Mouse (Mus musculus): Measurements from ENCODE around the gene Brd7.

The Brd7 gene

DNA sequence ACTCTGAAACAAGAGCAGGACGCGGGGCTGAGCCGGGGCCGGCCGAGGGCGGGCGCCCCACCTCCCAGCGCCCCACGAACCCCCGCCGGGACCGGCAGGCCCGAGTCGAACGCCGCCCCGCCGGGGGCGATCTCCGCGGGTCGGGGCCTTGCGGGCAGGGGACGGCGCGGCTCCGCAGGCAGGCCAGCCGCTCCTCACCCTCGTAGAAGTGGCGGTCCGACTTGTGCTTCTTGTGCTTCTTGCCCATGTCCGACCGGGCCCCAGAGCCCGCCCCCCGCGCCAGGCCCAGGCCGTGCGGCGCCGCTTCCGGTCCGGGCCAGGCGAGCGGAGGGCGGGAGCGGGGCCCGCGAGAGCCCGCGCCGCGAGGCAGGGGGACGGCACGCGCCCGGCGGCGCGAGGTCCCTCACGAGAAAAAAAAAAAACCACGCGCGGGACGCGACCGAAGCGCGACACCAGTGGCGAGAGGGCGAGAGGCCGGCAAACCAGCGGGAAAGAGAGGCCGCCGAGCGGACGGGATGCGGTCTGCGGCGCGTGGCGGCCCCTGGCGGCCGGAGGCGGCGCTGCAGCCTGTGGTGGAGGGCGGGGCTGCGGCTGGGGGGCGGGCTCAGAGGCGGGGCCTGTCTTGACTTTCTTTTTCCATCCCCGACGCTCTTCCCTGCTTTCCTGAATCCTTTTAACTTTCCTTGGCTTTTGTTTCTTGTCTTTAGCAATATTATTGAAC, at the start of gene Brd7:
Gene Brd7 (minus strand): TSS at position 487 of the 721 bp plus-strand sequence.
- peak; percentile 67 for DNase-seq (ENCODE audit: low read depth, low spot score)

DNA sequence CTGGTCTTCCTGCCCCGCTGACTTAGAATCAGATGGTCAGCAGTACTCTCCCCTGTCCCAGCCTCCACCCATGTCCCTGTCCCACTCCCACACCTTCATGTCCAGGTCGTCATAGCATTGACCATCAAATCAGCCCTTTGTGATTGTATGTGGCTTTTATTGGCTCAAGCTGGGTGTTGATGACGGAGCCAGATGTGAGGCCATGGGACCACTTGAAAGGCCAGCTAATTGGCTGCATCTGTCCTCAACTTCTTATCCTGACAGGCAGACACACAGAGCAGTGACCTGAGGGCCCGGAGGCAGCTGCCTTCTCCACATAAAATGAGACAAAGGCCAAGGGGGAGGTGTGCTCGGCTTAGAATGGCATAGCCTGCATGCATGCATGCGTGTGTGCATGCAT, 49.5 kb upstream of the Brd7 start:
- DNase-seq (ENCODE audit: low read depth, low spot score) = no peak

DNA sequence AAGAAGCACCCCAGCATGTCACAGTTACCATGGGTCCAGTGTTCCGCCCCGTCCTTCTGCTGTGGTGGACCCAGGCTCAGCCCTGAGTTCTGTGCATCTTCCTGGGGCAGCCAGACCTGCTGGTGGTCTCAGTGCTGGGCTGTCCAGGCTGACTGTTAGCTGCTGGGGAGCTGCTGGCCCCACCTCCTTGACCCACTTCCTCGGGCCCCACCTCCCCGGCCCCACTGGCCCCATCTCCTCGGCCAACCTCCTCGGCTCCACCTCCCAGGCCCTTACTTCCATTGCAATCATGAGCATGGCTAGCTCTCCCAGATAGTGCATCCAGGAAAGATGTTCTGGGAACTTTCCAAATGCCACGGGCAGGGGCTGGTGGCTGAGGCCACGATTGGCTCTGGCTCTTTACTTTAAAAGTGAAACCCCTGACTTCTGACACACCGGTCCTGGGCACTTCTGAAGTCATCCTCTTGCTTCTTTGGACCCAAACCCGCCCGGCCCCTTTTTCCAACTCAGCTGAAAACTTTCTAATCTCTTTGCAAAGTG, 47.5 kb upstream of the Brd7 start:
- DNase-seq (ENCODE audit: low read depth, low spot score) = no peak

DNA sequence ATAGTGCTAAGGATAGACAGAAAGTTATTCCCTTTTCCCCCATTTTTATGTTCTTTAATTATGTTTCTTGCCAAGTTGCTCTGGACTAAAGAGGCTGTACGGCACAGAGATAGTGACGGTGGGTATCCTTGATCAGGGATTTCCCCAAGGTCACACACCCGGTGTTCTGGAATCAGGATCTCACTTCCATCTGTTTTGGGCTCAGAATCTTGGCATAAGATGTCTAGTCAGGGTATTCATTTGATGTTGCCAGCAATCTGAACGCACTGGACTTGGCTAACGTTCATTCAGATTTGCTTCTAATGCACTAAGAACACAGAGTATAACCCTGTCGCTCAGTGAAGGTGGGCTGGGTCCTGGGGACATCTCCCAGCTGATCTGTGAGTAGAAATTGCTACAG, 45.7 kb upstream of the Brd7 start:
- no peak for DNase-seq (ENCODE audit: low read depth, low spot score)

DNA sequence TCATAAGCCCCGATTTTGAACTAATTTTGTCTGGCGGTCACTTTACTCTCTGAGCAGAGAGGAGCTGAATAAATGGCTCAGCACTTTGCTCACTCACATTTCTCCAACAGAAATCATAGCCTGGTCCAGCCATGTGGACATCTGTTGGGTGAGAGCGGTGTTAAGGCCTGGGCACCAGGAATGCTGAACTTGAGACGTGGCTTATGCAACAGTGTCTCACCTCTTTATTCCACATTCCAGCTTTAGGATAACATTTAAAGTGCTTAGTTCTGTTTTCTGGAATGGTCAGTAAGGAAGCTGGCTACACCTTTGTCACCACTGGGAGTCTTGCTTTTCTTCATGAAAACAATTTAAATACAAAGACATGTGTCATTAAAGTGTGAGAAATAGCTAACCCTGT, 36.1 kb upstream of the Brd7 start:
- DNase-seq (ENCODE audit: low read depth, low spot score) = no peak

DNA sequence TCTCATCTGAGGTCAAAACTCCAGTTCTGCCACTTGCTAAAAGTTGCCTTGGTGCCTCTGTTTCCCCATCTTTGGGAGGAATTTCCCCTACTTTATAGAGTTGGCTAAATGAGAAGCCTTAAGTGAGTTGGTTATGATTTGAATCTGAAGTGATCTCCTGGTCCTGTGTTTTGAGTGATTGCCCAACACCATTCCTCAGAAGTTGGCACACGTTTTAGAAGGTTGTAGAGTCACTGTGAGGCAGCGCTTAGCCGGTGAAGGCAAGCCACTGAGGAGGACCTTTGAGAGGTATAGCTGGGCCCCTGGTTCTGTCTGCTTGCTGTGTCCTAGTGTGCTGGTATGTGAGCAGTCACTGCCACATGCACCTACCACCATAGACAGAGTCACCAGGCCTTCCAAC, 31.3 kb upstream of the Brd7 start:
- DNase-seq (ENCODE audit: low read depth, low spot score) = no peak

DNA sequence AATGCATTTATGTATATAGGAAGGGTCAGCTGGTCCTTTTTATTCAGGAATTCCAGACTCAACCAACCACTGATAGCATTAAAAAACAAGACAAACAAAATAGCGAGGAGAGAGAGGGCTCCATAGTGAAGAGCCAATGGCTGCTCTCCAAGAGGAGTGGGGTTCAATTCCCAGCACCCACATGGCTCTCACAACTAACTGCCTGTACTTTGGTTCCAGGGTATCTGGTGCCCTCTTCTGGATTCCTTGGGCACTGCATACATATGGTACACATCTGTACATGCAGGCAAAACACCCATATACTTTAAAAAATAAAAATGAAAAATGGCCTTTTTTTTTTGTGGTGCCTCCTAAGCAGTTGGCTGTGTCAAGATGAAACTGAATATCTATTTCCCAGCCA, 28.8 kb upstream of the Brd7 start:
- peak; percentile 27 for DNase-seq (ENCODE audit: low read depth, low spot score)

DNA sequence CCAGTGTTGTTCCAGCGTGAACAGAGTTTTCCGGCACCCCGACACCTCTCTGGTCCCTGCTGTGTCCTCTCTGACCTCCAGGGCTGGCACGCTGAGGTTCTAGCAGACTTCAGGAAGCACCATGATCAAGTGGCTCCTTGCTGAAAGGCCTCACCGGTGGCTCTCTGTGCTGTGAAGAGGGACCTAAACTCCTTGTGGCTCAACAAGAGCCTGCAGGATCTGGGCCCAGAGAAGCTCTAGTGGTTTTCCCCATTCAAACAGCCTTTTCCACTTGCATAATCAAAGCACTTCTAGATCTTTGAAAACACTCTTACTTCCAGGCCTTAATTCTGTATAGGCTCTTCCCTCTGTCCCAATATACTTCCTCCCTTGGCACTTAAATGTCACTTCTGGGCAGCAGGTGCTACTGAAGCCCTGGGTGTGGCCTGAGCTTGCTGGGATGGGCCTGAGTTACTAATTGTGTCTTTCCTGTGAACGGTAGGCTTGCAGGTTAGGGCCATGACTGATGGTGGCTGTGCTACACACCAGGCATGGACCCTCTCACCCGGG, 26.8 kb upstream of the Brd7 start:
- no peak for DNase-seq (ENCODE audit: low read depth, low spot score)

DNA sequence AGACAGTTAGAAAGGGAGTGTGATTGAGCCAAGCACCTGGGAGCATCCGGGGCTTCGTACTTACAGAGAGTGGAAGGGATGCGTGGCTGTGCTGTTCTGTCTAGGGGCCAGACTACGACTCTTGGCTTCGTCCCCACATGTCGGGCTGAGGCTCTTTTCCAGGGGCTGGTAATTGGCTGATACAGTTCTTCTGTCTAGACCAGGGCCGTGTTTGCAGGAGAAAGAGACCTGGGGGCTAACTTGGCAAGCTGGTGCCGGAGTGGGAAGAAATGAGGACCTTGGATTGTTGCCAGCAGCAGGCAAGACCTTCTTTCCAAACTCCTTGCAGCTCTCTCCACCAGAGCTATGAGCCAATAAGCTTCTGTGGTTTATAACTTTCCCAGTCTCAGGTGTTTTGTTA, 25.9 kb upstream of the Brd7 start:
- DNase-seq (ENCODE audit: low read depth, low spot score) = no peak

DNA sequence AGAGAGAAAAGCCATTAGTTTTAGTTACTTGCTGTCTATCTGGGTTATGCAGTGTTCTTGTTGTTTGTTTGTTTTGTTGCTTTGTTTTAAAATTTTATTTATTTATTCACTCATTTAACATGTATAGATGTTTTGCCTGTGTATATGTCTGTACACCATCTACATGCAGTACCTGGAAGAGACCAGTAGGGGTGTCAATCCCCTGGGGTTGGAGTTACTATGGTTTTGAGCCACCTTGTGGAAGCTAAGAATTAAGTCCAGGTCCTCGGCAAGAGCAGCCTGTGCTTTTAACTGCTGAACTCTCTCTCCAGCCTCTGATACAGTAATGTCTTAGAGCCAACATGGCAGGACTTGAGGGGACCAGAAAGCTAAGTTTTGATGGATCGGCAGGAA, 21.2 kb upstream of the Brd7 start:
- DNase-seq (ENCODE audit: low read depth, low spot score) = no peak

DNA sequence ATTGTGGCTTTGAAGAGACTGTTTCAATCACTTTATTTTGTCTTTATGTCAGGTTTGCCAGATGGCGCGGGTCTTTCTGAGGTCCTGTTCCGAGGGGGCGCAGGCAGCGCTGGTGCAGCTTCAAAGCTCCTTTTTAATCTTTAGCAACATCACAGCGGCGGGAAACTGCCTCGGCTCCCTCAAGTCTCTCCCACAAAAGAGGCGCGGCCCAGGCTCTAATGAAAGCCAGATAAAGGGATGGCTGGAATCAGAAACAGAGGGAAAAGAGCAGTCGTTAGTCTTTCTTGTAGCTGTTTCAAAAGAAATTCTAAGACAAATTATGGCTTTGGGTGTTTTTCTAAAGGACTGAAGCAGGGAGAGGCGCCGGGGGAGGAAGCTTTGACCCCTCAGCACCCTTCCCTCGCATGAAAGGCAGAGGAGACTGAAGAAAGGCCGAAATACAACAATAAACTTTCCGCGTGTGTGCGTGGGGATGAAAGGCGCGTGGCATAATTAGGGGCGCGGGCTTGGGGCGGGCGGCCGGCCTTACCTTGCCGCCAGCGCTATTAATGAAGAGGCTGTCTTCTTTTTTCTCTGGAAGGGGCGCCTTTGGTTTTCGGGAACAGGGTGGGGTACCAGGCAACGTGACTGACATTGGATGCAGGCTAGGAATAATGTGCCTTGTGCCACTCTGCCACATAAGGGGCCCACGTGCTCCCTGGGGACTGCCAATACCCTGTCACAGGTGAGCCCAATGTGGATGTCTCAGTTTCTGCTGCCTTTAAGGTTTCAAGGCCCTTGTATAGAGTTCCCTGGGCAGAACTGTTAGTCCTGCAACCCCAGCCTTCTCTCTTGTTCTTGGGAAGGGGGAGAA, 20.5 kb upstream of the Brd7 start:
- no peak for DNase-seq (ENCODE audit: low read depth, low spot score)

DNA sequence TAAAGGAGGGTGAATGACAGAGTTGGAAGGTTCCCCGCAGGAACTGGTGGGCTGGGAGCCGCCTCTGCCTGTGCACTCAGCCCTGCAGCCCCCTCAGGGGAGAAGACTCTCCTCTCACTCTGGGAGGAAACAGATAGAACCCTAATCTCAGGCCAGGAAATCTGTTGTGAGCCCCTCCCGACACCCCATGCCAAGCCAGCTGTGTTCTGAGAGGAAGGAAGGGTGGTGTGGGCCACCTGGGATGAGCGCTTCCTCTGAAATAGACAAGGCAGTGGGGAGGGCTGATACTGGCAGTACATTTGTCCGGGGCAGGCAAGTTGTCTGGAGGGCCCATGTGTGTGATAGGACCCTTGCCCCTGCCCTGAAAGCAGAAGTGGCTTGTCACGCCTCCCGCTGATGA, 18.5 kb upstream of the Brd7 start:
- DNase-seq (ENCODE audit: low read depth, low spot score) = no peak

DNA sequence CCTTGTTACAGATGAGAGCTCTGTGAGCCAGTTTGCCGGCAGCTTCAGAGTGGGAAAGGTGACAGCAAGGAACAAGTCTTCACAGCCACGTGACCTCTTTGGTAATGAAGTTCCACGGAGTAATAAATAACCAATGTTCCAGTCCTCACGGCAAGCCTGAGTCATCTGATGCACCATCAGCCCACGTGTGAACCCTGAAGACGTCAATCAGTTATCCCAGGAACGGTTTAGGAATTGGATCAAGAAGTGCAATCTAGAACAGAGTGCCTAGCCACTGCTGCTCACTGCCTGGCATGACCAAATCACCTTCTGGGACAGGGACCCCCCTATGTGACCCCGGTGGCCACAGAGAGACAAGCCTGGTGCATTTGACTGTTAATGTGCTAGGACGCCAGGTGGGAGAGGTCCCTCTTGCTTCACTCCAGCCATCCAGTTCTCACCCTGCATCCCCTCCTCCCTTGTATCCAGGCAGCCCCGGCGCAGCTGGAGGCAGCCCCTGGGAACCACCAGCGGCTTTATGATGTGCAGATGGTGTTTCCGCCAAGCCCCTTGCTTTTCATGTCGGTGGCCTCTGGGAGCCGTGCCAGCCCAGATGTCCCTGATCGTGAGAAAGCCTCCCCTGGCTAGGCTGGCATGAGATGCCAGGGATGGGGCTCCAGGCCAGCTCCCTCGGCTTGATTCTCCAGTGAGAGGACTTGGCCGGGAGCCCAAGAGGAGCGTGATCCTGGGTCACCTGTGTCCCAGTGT, 15.0 kb upstream of the Brd7 start:
- DNase-seq (ENCODE audit: low read depth, low spot score) = no peak

DNA sequence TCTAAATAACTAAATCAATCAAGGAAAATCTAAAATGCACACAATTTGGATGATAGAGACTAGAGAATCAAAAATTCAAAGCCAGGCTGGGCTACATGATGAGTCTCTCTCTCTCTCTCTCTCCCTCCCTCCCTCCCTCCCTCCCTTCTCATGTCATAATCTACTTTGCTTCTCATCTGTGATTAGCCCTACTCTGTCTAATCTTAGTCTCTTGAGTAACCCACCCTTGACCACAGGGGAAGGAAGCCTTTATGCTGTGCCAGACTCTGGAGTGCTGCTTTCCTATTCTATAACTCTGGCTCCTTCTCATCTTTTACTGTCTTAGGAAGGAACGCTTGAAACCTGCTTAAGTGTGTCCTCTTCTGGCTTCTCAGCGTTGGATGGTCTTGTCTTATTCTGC, 9.5 kb upstream of the Brd7 start:
- no peak for DNase-seq (ENCODE audit: low read depth, low spot score)

DNA sequence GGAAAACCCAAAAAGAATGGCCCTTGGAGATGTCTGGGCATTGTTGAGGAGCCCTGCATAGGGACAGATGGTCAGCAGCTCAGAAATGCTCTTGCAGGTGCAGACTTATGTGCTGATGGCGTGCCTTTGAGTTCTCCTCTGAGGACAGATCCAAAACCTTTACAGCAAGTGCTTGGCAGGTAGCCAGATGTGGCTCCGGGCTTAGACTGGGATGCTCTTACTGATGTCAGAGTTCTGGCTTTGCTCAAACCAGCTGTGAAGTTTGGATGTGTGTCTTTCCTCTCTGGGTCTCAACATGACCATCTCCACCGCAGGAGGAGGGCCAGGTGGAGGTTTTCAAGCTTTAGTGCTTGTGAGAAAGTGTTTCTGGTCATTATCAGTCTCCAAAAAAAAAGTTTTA, 7.8 kb upstream of the Brd7 start:
- no peak for DNase-seq (ENCODE audit: low read depth, low spot score)

DNA sequence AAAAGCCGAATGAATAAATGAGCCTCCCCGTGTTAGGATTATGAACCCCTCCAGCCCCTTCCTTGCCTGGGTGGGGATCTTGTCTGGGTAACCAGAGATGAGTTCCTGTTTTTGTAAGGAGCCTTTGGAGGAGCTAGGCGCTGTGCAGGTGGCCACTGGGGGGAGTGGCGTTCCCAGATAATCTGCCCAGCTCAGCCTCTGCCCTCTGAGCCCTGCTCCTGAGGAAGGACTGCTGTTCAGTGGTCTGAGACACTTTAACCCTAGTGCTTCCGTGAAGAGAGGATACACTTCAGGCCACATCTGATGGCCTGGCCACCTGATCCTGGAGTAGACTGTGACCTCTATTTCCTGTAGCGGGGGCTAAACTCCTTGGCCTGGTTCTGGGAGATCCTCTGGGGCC, 7.2 kb upstream of the Brd7 start:
- no peak for DNase-seq (ENCODE audit: low read depth, low spot score)

DNA sequence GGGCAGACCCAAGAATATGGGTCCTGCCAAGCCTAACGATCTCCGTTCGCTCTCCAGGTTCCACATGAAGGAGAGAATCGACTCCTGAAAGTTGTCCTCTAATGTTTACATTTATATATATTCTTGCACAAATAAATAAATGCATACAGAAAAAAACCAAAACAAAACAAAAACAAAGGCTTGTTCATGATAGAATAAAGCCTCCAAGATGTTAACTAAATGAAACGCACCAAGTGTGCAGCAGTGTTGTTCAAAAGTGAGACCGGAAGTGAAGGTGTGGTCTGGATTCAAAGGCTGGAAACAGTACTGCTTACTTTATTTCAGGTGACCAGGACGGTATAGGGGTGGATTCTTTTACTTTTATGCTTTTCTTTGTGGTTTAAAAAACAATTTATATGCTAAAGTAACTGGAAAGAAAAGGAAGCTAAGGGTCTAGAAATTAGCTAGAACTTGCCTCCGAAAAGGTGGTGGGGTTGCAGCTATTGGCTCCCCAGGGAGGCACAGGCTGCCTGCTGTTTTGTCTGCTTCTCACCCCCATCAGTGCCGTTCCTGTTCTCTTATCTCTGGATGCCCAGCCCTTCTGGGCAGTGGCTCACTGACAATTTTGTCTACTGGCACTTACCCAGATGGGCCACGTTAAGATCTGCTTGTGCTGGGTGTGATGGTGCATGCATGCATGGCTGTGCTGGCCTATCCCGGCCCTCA, 604 bp upstream of the Brd7 start:
- peak; percentile 60 for DNase-seq (ENCODE audit: low read depth, low spot score)

DNA sequence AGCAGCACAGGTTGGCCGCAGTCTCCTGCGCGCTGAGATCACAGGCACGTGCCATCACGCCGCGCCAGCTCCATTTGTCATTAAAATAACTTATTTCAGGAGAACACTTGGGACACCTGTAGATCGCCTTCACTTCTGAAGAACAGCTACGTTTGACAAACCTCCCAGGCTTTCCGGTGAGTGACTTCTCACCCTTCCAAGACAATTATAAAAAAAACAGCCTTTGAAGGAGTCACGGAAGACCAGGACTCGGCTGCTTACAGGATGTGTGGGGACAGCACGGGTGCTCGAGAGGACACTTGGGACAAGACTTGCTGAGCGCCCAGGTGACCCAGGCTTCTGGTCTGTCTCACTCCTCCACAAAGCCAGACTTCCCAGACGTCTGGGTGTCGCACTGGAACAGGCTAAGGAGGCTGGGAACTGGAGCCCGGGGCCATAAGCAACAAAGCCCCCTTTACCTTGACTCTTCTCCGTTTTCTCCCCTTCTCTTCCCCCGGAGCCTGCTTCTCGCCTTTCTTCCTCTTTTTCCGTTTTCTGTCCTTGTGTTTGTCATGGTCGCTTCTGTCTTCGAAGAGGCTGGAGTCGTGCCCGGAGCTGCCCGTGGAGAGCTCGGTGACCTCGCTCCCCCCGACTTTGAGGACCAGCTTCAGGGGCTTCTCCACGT, 818 bp downstream of the Brd7 start:
- peak; percentile 30 for DNase-seq (ENCODE audit: low read depth, low spot score)

DNA sequence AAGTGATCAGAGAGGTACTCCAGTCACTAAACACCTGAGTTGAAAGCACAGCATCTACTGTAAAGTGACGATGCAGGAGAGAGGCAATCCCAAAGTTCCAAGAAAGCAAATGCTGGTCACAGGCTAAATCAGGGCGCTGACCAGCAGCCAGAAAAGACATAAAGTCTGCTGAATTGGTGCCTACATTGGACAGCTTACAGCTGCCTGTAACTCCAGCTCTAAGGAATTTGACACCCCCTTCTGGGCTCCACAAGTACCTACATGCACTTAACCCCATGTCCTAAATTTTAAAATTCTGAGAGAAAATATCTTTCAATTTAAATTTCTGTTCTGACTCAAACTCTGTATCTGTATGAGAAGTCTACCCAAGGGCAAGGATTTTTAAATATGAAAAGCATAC, 2.0 kb downstream of the Brd7 start:
- no peak for DNase-seq (ENCODE audit: low read depth, low spot score)

DNA sequence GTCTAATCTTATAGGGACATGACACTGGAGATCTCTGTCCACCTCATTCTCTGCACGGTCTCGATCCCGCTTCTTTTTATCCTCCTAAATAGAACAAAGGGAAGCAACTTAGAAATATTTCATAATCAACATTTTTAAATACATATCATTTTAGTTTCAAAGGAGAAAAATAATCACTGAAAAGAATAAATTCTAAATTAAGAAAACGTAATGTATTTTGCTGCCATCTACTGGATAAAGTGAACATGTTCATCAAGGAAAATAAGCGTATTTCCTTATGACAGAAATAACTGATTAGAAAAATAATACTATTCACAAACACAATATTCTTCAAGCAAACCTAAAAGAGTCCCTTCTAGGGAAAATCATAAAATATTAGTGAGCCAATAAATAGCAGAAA, 4.0 kb downstream of the Brd7 start:
- no peak for DNase-seq (ENCODE audit: low read depth, low spot score)

Data from c-Kit-negative CD71-positive TER-119-positive erythroid progenitor cells, embryonic 14.5 days (primary cell).